Mouse (Mus musculus) skeletal muscle tissue, postnatal 0 days (tissue): ENCODE results near the gene Grin2b. TPM values are rescaled to one million over a fixed set of nuclear protein-coding genes. Genes with fewer than 3 reads are reported as not detected.

Experiments
- microRNA-seq, 2 experiments: library from miRNA; unstranded; fragments of <30 nt; microRNA quantifications; one replicate each; pipeline ENCODE4; 2016
- polyA plus RNA-seq: library from polyadenylated mRNA; unstranded; fragments of >200 nt; fragmentation: Nextera tagmentation; extraction: Ambion mirVana; gene quantifications from 2 replicates; pipeline ENCODE4 v1.2.1, GENCODE M21; 2015

Grin2b gene
- 0.09 and 0.62 TPM in 2 replicates for polyA plus RNA-seq

DNA sequence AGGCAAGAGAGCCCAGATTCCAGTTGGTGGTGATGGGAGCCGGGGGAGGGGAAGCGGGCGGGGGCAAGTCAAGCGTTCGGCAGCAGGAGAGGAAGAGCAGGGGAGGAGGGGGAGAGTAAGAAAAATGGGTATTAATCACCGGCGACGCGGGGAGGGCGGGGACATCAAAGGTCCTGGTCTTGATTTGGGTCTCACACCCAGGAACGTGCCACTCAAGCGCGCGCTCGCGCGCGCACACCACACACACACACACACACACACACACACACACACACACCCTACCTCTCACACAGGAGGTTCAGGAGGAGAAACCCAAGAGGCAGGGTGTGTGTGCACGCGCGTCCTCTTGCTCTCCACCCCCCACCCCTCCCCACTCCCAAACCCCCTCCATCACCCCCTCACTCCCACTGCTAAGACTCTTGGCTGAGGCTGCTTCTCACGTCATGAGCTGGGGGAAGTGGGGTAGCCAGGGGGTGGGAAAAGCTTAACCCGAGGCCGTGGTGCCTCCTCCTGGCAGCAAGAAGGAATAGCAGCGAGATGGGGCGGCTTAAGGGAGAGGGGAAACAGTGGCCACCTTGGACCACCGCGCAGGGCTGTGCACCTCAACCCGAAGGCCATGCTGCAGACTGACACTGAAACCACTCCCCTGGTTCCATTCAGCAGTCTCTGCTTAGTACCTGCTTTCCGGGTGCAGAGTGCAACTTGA lies at the start of gene Grin2b:
Gene Grin2b, minus strand, starts transcription at position 321 of the 706 bp plus-strand sequence.

Small RNA genes lying within 50 kb of the gene (microRNA-seq; reads per million reads assigned to microRNA genes)
- 0 reads per million in 2 experiments for gene Gm22892

Other genes starting within 250 kb of the Grin2b start
- gene Gm8994, start 154.0 kb upstream of the Grin2b start, polyA plus RNA-seq = not detected in 2 replicates
- 0.13 and 0.19 TPM in 2 replicates for gene E330021D16Rik, start 242.1 kb upstream of the Grin2b start, polyA plus RNA-seq